Mouse (Mus musculus): ENCODE measurements around the gene Kel.

Kel gene

GRCm38 (mm10) chr6:41646672-41647071, 57.5 kb downstream of the Kel start:
- no peak for DNase-seq (ENCODE audit: low read depth, low spot score)

DNA sequence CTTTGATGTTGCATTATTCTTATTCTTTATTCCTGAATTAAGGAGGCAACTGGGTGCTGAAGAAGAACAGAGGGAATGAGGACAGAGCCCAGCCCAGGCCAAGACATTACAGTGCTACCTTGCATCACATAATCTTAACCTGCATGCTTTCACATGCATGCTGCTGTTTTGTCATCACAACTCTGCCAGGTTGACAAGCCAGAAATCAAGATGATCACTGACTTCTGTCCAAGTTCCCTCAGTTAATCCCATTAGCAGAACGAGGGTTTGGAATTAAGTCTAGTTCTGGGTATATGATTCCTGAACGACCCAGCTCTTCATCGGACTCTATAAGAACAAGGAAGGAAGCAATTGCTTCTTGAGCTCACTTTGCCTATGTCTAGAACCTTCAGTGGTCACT, 57.9 kb downstream of the Kel start:
- no peak for DNase-seq (ENCODE audit: low read depth, low spot score)

GRCm38 (mm10) chr6:41643227-41643626, 60.9 kb downstream of the Kel start:
- DNase-seq (ENCODE audit: low read depth, low spot score): no peak

DNA sequence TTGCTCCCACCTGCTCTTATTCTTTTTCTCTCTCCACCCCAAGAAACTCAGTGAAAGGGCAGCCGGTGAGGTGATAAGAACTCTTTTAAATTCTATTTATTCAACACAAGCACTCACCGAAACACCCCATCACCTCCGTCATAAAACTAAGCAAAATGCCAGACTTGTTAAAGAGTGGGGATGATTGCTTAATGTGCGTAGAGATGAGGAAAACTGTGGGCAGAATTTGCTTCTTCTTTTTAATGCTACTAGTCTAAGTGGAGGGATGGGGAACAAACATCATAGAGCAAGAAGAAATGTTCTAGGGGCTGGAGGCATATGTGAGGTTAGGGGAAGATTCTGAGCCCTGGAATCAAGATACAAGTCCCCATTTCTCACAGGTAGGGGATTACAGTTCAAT, 61.4 kb downstream of the Kel start:
- no peak for DNase-seq (ENCODE audit: low read depth, low spot score)

DNA sequence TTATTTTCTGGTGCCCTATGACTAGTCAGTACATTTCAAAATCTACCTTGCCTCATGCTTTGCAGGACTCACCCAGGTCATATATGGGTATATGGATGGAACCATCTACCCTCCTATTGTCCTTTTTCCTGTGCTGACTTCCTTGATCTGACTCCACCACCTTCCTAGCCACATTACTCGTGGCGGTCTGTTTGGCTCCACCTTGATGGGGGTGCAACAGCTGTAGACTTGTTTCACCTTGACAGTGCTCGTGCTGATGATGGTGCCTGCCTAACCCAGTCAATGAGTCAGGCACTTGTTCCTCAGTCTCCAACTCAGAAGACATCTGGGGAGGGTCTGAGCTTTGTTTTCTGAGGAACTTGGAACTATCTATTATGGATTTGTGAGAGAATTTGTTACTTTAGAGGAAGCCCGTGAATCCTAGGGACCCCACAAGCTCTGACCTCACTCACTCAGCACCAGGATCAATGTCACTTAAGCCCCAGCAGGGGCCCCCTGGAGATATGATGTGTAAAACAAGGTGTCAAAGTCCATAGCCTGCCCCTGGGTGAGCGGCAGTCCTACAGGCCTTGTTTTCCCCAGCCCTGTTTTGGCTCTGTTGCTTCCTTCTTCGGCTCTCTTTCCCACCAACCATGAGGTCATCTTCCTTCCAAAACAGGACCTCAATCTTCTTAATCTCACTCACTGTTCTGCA, 62.8 kb downstream of the Kel start:
- no peak for DNase-seq (ENCODE audit: low read depth, low spot score)

GRCm38 (mm10) chr6:41640449-41640848, 63.7 kb downstream of the Kel start:
- DNase-seq (ENCODE audit: low read depth, low spot score): no peak

- no peak for DNase-seq (ENCODE audit: low read depth, low spot score)
These were observed 66.1 kb downstream of the Kel start for GRCm38 (mm10) chr6:41637927-41638506.

GRCm38 (mm10) chr6:41637393-41637792, 66.7 kb downstream of the Kel start:
- no peak for DNase-seq (ENCODE audit: low read depth, low spot score)

Data from forelimb bud, embryonic 11.5 days (tissue).